In genomic region chr7:28619098-28619715, GRCm38 (mm10) we compare ENCODE assay signal across 36 mouse cellular contexts. TPM values are rescaled to one million over a fixed set of nuclear protein-coding genes. Genes with fewer than 3 reads are reported as not detected.
DNase-seq lines count a peak whose midpoint lies in the region; ATAC-seq and TF ChIP-seq lines count a peak whose summit lies in the region.
"Had no signal": no experiment of that assay in that cellular context is flagged by ENCODE, and none has a peak within 500 bp of the region (broad histone marks: within the 10 kb centered on the region; RNA-seq: fewer than 3 reads in every experiment).

No protein-coding gene starts in this region.

- no peak for ATAC-seq in forebrain, postnatal 0 days
- ATAC-seq: forebrain, embryonic 15.5 days; hindbrain, postnatal 0 days; midbrain, embryonic 15.5 days had no signal

- H3K9ac ChIP-seq in forebrain, postnatal 0 days, result no peak overlapping the region
- H3K9ac ChIP-seq: embryonic facial prominence, embryonic 15.5 days; forebrain, embryonic 15.5 days; hindbrain, embryonic 12.5 days; kidney, embryonic 15.5 days; liver, embryonic 13.5 days; midbrain, embryonic 15.5 days; neural tube, embryonic 15.5 days had no signal

- H3K4me2 ChIP-seq in forebrain, postnatal 0 days (ENCODE audit: low read depth), result no peak overlapping the region
- H3K4me2 ChIP-seq: embryonic facial prominence, embryonic 15.5 days; forebrain, embryonic 15.5 days; hindbrain, embryonic 12.5 days; kidney, embryonic 15.5 days; liver, embryonic 13.5 days; midbrain, embryonic 15.5 days; neural tube, embryonic 15.5 days had no signal

- no peak for TF ChIP-seq CTCF in forebrain, postnatal 0 days (IDR thresholded peaks at IDR 0.05; ENCODE audit: low read depth)

- no peak overlapping the region for H3K4me3 ChIP-seq in limb, embryonic 10.5 days
- no peak overlapping the region for H3K4me3 ChIP-seq in forebrain, postnatal 0 days (ENCODE audit: low read depth, low read length)
- H3K4me3 ChIP-seq: embryonic facial prominence, embryonic 15.5 days; forebrain, embryonic 15.5 days; gastrocnemius, adult 2 months; hindbrain, embryonic 12.5 days; kidney, embryonic 15.5 days; layer of hippocampus, adult 2 months; left cerebral cortex, adult 2 months; liver, embryonic 13.5 days; midbrain, embryonic 10.5 days; midbrain, embryonic 15.5 days; neural tube, embryonic 15.5 days had no signal

- peaks cover 6% of the 10 kb centered on the region for H3K4me1 ChIP-seq in limb, embryonic 10.5 days
- H3K4me1 ChIP-seq in forebrain, postnatal 0 days (ENCODE audit: insufficient read depth), result no peaks in the 10 kb centered on the region
- H3K4me1 ChIP-seq: embryonic facial prominence, embryonic 15.5 days; forebrain, embryonic 15.5 days; hindbrain, embryonic 12.5 days; kidney, embryonic 15.5 days; liver, embryonic 13.5 days; midbrain, embryonic 10.5 days; midbrain, embryonic 15.5 days; neural tube, embryonic 15.5 days had no signal

- H3K36me3 ChIP-seq in limb, embryonic 10.5 days, result no peaks in the 10 kb centered on the region
- no peaks in the 10 kb centered on the region for H3K36me3 ChIP-seq in forebrain, postnatal 0 days (ENCODE audit: insufficient read depth)
- H3K36me3 ChIP-seq: embryonic facial prominence, embryonic 15.5 days; forebrain, embryonic 15.5 days; hindbrain, embryonic 12.5 days; kidney, embryonic 15.5 days; liver, embryonic 13.5 days; midbrain, embryonic 10.5 days; midbrain, embryonic 15.5 days; neural tube, embryonic 15.5 days had no signal

- H3K27ac ChIP-seq in limb, embryonic 10.5 days, result peak overlapping the region; percentile 1; the same call in 1 of the 2 replicates
- H3K27ac ChIP-seq in forebrain, postnatal 0 days (ENCODE audit: low read depth, low read length), result no peak overlapping the region
- H3K27ac ChIP-seq: embryonic facial prominence, embryonic 15.5 days; forebrain, embryonic 15.5 days; gastrocnemius, adult 2 months; hindbrain, embryonic 12.5 days; hindbrain, postnatal 0 days; kidney, embryonic 15.5 days; layer of hippocampus, adult 2 months; left cerebral cortex, adult 2 months; liver, embryonic 13.5 days; macrophage; midbrain, embryonic 10.5 days; midbrain, embryonic 15.5 days; neural tube, embryonic 15.5 days had no signal

- H3K9me3 ChIP-seq in limb, embryonic 10.5 days (replicated peaks), result no peaks in the 10 kb centered on the region
- no peaks in the 10 kb centered on the region for H3K9me3 ChIP-seq in forebrain, postnatal 0 days (ENCODE audit: low read length)
- H3K9me3 ChIP-seq: embryonic facial prominence, embryonic 15.5 days; forebrain, embryonic 15.5 days; hindbrain, embryonic 12.5 days; kidney, embryonic 15.5 days; liver, embryonic 13.5 days; midbrain, embryonic 10.5 days; midbrain, embryonic 15.5 days; neural tube, embryonic 15.5 days had no signal

- 53% methylated on average over 9 of the region's 9 CpGs for WGBS in limb, embryonic 10.5 days
- WGBS in forebrain, postnatal 0 days, result 76% methylated on average over 9 of the region's 9 CpGs

- no peaks in the 10 kb centered on the region for H3K27me3 ChIP-seq in limb, embryonic 10.5 days (ENCODE audit: low read depth, poor library complexity, severe bottlenecking)
- no peaks in the 10 kb centered on the region for H3K27me3 ChIP-seq in forebrain, postnatal 0 days (ENCODE audit: insufficient read depth, low read length)
- H3K27me3 ChIP-seq: embryonic facial prominence, embryonic 15.5 days; forebrain, embryonic 15.5 days; hindbrain, embryonic 12.5 days; kidney, embryonic 15.5 days; liver, embryonic 13.5 days; midbrain, embryonic 15.5 days; neural tube, embryonic 15.5 days had no signal

- peak; percentile 70 for DNase-seq in 3T3-L1 (ENCODE audit: low read depth, low spot score)
- peak; percentile 42 for DNase-seq in embryo, embryonic 11 days
- peak; percentile 73 for DNase-seq in gonadal fat pad, adult 2 months (ENCODE audit: low read depth)
- no peak for DNase-seq in limb, embryonic 10.5 days (ENCODE audit: low spot score)
- DNase-seq in forebrain, postnatal 0 days, result no peak
- no peak for DNase-seq in cerebellum, adult 9-10 months
- no peak for DNase-seq in cerebellum, adult 18-20 months
- DNase-seq: adrenal gland, postnatal 25 days; cerebellum, adult 11-12 months; cerebellum, postnatal 14 days; gastrocnemius, adult 2 months; heart, postnatal 14 days; kidney, adult 18-20 months; kidney, postnatal 25 days; liver, embryonic 13.5 days; lung, adult 18-20 months; lung, postnatal 10 days; right cerebral cortex, postnatal 25 days; thymus, adult 18-20 months; thymus, postnatal 4 days had no signal

RNA-seq across cellular contexts. Expression of gene Acp7, which starts 11.9 kb away (rescaled TPM):
- 0.37 TPM in 1 of 2 replicates, not detected in the other for polyA plus RNA-seq in gonadal fat pad, adult 2 months (2012; rRNA removed)
- not detected in 2 replicates for polyA plus RNA-seq in limb, embryonic 10.5 days (2016; fragmentation: Nextera tagmentation; extraction: Ambion mirVana)
- total RNA-seq in forebrain, postnatal 0 days (2014; rRNA removed), result 0.24 and 0.85 TPM in 2 replicates
- 0.12 and 0.50 TPM in 2 replicates for polyA plus RNA-seq in forebrain, postnatal 0 days (2015; fragmentation: Nextera tagmentation; extraction: Ambion mirVana)
- total RNA-seq: adrenal gland, adult 18-20 months; adrenal gland, postnatal 25 days; gastrocnemius, adult 2 months; gastrocnemius, postnatal 4 days; heart, postnatal 14 days; MEL had no signal
- polyA plus RNA-seq: forebrain, embryonic 15.5 days; heart, embryonic 14.5 days; hindbrain, embryonic 12.5 days; kidney, embryonic 15.5 days; liver, embryonic 13.5 days; macrophage; midbrain, embryonic 10.5 days; stomach, embryonic 16.5 days had no signal

RNA-seq across cellular contexts. Expression of gene Pak4, which starts 21.2 kb away (rescaled TPM):
- polyA plus RNA-seq in gonadal fat pad, adult 2 months (2012; rRNA removed), result 33.8 and 43.6 TPM in 2 replicates
- 64.9 and 69.8 TPM in 2 replicates for polyA plus RNA-seq in limb, embryonic 10.5 days (2016; fragmentation: Nextera tagmentation; extraction: Ambion mirVana)
- total RNA-seq in forebrain, postnatal 0 days (2014; rRNA removed), result 11.5 and 11.9 TPM in 2 replicates
- polyA plus RNA-seq in forebrain, postnatal 0 days (2015; fragmentation: Nextera tagmentation; extraction: Ambion mirVana), result 7.4 and 11.5 TPM in 2 replicates

RNA-seq across cellular contexts. Expression of gene Samd4b, which starts 21.3 kb away (rescaled TPM):
- 72.6 and 88.2 TPM in 2 replicates for polyA plus RNA-seq in gonadal fat pad, adult 2 months (2012; rRNA removed)
- 38.2 and 40.2 TPM in 2 replicates for polyA plus RNA-seq in limb, embryonic 10.5 days (2016; fragmentation: Nextera tagmentation; extraction: Ambion mirVana)
- total RNA-seq in forebrain, postnatal 0 days (2014; rRNA removed), result 35.2 and 49.1 TPM in 2 replicates
- polyA plus RNA-seq in forebrain, postnatal 0 days (2015; fragmentation: Nextera tagmentation; extraction: Ambion mirVana), result 21.4 and 23.3 TPM in 2 replicates

Comparison
In these comparisons a context has a peak if more than half of its experiments do, and no peak if none do; other contexts are left out.
1. DNase-seq: peak in 3T3-L1 (single experiment), embryo, embryonic 11 days (single experiment) and gonadal fat pad, adult 2 months (single experiment); none in limb, embryonic 10.5 days (single experiment), forebrain, postnatal 0 days (single experiment), cerebellum, adult 9-10 months (single experiment) and cerebellum, adult 18-20 months (0 of 2).